Mouse (Mus musculus): ENCODE measurements around the gene Nipbl. TPM values are rescaled to one million over a fixed set of nuclear protein-coding genes. Genes with fewer than 3 reads are reported as not detected.

Gene Nipbl
- polyA plus RNA-seq, 1 experiment: 5.2 TPM

DNA sequence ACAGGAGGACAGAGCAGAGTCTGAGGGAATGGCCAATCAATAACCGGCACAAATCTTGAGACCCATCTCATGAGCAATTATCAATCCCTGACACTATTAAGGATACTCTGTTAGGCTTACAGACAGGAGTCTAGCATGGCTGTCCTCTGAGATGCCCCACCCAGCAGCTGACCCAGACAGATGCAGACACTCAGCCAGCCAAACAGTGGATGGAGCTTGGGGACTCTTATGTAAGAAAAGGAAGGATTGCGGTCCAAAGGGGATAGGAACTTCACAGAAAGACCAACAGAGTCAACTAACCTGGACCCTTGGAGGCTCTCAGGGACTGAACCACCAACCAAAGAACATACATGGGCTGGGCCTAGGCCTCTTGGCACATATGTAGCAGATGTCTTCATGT is 42.7 kb downstream of the Nipbl start:
- TF ChIP-seq POLR2A (IDR thresholded peaks at IDR 0.05; ENCODE audit: low read depth, low read length) (no peak), CTCF (conservative IDR thresholded peaks at IDR 0.05; ENCODE audit: insufficient read depth, insufficient read length, low read depth, low read length) (no peak)
- H3K4me1 ChIP-seq (ENCODE audit: control insufficient read depth, insufficient read depth, low read length): peaks cover 6% of the 10 kb centered on the region; the same call in 1 of the 2 replicates
- DNase-seq: peak; percentile 8
- no peak overlapping the region for H3K27ac ChIP-seq (ENCODE audit: insufficient read depth, low read depth, low read length)
- WGBS: 85% methylated on average over 2 of the region's 2 CpGs
- no peaks in the 10 kb centered on the region for H3K36me3 ChIP-seq (ENCODE audit: control insufficient read depth, insufficient read depth, low read length)
- H3K4me3 ChIP-seq (ENCODE audit: insufficient read depth, low read depth, low read length): no peak overlapping the region
- H3K27me3 ChIP-seq (replicated peaks; ENCODE audit: control insufficient read depth, insufficient read depth, low read length): no peaks in the 10 kb centered on the region

DNA sequence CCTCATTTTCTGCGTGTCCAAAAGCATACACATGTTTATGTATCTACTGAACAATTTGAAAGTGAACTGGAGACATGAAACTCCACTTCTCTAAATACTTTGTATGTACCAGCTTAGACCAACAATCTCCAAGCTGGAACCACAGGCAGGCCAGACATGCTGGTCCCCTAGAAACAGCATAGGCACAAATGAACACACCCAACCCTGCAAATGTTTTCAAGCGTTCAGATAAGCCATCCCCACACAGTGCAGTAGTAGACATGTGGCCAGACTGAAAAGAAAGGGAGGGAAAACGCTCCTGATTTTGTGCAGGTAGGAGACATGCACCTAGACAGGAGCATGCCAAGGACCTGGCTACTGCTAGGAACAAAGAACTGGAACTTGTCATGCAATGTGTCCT is 52.5 kb downstream of the Nipbl start:
- no peak for DNase-seq
- TF ChIP-seq POLR2A (IDR thresholded peaks at IDR 0.05; ENCODE audit: low read depth, low read length) (no peak), CTCF (conservative IDR thresholded peaks at IDR 0.05; ENCODE audit: insufficient read depth, insufficient read length, low read depth, low read length) (no peak)
- H3K36me3 ChIP-seq (ENCODE audit: control insufficient read depth, insufficient read depth, low read length): no peaks in the 10 kb centered on the region
- no peak overlapping the region for H3K27ac ChIP-seq (ENCODE audit: insufficient read depth, low read depth, low read length)
- no peaks in the 10 kb centered on the region; the same call in 1 of the 2 replicates for H3K4me1 ChIP-seq (ENCODE audit: control insufficient read depth, insufficient read depth, low read length)
- 79% methylated on average over 3 of the region's 3 CpGs for WGBS
- H3K27me3 ChIP-seq (replicated peaks; ENCODE audit: control insufficient read depth, insufficient read depth, low read length): no peaks in the 10 kb centered on the region
- H3K4me3 ChIP-seq (ENCODE audit: insufficient read depth, low read depth, low read length): no peak overlapping the region

GRCm38 (mm10) chr15:8382213-8382612 is 62.0 kb downstream of the Nipbl start:
- no peaks in the 10 kb centered on the region for H3K27me3 ChIP-seq (replicated peaks; ENCODE audit: control insufficient read depth, insufficient read depth, low read length)
- H3K27ac ChIP-seq (ENCODE audit: insufficient read depth, low read depth, low read length): no peak overlapping the region
- no peaks in the 10 kb centered on the region for H3K36me3 ChIP-seq (ENCODE audit: control insufficient read depth, insufficient read depth, low read length)
- peak; percentile 67 for DNase-seq
- 36% methylated on average over 3 of the region's 3 CpGs for WGBS
- TF ChIP-seq POLR2A (IDR thresholded peaks at IDR 0.05; ENCODE audit: low read depth, low read length): no peak
- no peak for TF ChIP-seq CTCF (conservative IDR thresholded peaks at IDR 0.05; ENCODE audit: insufficient read depth, insufficient read length, low read depth, low read length)
- H3K4me1 ChIP-seq (ENCODE audit: control insufficient read depth, insufficient read depth, low read length): no peaks in the 10 kb centered on the region
- no peak overlapping the region for H3K4me3 ChIP-seq (ENCODE audit: insufficient read depth, low read depth, low read length)

DNA sequence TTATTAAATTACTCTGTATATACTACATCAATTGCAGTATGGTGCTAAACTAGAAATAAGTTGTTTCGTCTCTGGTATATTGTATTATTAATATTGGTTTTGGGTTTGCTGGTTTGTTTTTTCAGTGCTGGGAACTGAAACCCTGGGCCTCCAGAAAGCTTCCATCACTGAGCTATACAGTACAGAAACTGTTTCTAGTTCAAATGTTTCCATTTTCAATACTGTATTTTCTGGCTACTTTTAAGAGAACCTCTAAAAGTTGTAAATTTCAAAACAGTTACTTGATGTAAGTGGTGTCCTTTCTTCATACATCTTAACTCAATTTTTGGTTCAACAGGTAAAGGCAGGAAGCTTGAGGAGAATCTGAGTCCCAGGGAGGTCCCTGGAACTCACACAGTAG is 68.6 kb downstream of the Nipbl start:
- H3K27me3 ChIP-seq (replicated peaks; ENCODE audit: control insufficient read depth, insufficient read depth, low read length): no peaks in the 10 kb centered on the region
- no peak overlapping the region for H3K4me3 ChIP-seq (ENCODE audit: insufficient read depth, low read depth, low read length)
- no peak overlapping the region for H3K27ac ChIP-seq (ENCODE audit: insufficient read depth, low read depth, low read length)
- TF ChIP-seq CTCF (conservative IDR thresholded peaks at IDR 0.05; ENCODE audit: insufficient read depth, insufficient read length, low read depth, low read length) (no peak), POLR2A (IDR thresholded peaks at IDR 0.05; ENCODE audit: low read depth, low read length) (no peak)
- no peaks in the 10 kb centered on the region for H3K36me3 ChIP-seq (ENCODE audit: control insufficient read depth, insufficient read depth, low read length)
- WGBS: 92% methylated on average over 1 of the region's 1 CpGs
- H3K4me1 ChIP-seq (ENCODE audit: control insufficient read depth, insufficient read depth, low read length): no peaks in the 10 kb centered on the region
- no peak for DNase-seq

- H3K4me1 ChIP-seq (ENCODE audit: control insufficient read depth, insufficient read depth, low read length): no peaks in the 10 kb centered on the region
- TF ChIP-seq CTCF (conservative IDR thresholded peaks at IDR 0.05; ENCODE audit: insufficient read depth, insufficient read length, low read depth, low read length) (no peak), POLR2A (IDR thresholded peaks at IDR 0.05; ENCODE audit: low read depth, low read length) (no peak)
- H3K4me3 ChIP-seq (ENCODE audit: insufficient read depth, low read depth, low read length): no peak overlapping the region
- H3K27me3 ChIP-seq (replicated peaks; ENCODE audit: control insufficient read depth, insufficient read depth, low read length): no peaks in the 10 kb centered on the region
- H3K27ac ChIP-seq (ENCODE audit: insufficient read depth, low read depth, low read length): no peak overlapping the region
- 68% methylated on average over 3 of the region's 3 CpGs for WGBS
- H3K36me3 ChIP-seq (ENCODE audit: control insufficient read depth, insufficient read depth, low read length): no peaks in the 10 kb centered on the region
- no peak for DNase-seq
These were observed 69.5 kb downstream of the Nipbl start for GRCm38 (mm10) chr15:8374724-8375123.

DNA sequence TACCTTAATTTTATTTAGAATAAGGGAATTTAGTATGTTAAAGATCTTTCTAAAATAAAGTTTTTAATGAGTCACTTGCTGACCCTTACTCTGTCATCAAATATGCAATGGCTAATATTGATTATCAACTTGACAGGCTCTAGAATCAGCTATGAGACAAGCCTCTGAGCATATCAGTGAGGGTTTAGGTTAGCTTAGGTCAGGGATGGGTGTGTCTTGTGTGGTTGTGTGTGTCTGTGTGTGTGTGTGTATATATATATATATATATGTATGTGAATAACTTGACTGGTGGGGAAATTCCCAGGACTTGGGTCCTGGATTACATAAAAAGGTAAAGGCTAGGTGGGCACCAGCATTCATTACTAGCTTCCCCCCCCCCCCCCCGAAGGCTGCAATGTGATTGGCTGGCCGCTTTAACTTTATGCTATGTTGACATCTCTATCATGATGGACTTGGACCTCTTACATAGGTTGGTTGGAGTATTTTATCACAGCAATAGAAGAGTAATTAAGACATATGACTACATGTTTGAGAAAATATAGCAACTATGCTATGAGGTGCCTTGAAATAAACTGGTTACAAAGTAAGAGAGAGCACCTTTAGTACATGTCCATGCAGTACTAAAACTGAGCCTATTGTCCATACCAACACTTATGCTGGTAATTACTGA is 97.0 kb downstream of the Nipbl start:
- Histone ChIP-seq H3K27ac (ENCODE audit: insufficient read depth, low read depth, low read length) (no peak overlapping the region), H3K27me3 (replicated peaks; ENCODE audit: control insufficient read depth, insufficient read depth, low read length) (no peaks in the 10 kb centered on the region), H3K36me3 (ENCODE audit: control insufficient read depth, insufficient read depth, low read length) (peaks cover 2% of the 10 kb centered on the region), H3K4me1 (ENCODE audit: control insufficient read depth, insufficient read depth, low read length) (no peaks in the 10 kb centered on the region), H3K4me3 (ENCODE audit: insufficient read depth, low read depth, low read length) (no peak overlapping the region)
- WGBS: 96% methylated on average over 2 of the region's 2 CpGs
- TF ChIP-seq CTCF (conservative IDR thresholded peaks at IDR 0.05; ENCODE audit: insufficient read depth, insufficient read length, low read depth, low read length) (no peak), POLR2A (IDR thresholded peaks at IDR 0.05; ENCODE audit: low read depth, low read length) (no peak)
- DNase-seq: no peak

- Histone ChIP-seq H3K4me1 (ENCODE audit: control insufficient read depth, insufficient read depth, low read length) (no peaks in the 10 kb centered on the region), H3K4me3 (ENCODE audit: insufficient read depth, low read depth, low read length) (no peak overlapping the region), H3K27me3 (replicated peaks; ENCODE audit: control insufficient read depth, insufficient read depth, low read length) (no peaks in the 10 kb centered on the region), H3K36me3 (ENCODE audit: control insufficient read depth, insufficient read depth, low read length) (peaks cover 2% of the 10 kb centered on the region), H3K27ac (ENCODE audit: insufficient read depth, low read depth, low read length) (no peak overlapping the region)
- WGBS: 92% methylated on average over 4 of the region's 4 CpGs
- no peak for TF ChIP-seq POLR2A (IDR thresholded peaks at IDR 0.05; ENCODE audit: low read depth, low read length)
- no peak for TF ChIP-seq CTCF (conservative IDR thresholded peaks at IDR 0.05; ENCODE audit: insufficient read depth, insufficient read length, low read depth, low read length)
- DNase-seq: no peak
These were observed 103.7 kb downstream of the Nipbl start for GRCm38 (mm10) chr15:8340596-8340995.

All from kidney, adult 2 months (tissue).